Mouse (Mus musculus) thymus, postnatal 0 days (tissue): ENCODE results near the gene Nrn1. TPM values are rescaled to one million over a fixed set of nuclear protein-coding genes. Genes with fewer than 3 reads are reported as not detected.

Experiments used
- DNase-seq: peaks from one replicate; pipeline ENCODE4 v3.0.0-alpha.2; 2015; ENCODE audit warnings: low spot score
- polyA plus RNA-seq: library from polyadenylated mRNA; unstranded; fragments of >200 nt; fragmentation: Nextera tagmentation; extraction: Ambion mirVana; gene quantifications from 2 replicates; pipeline ENCODE4 v1.2.1, GENCODE M21; 2015

Gene Nrn1
- 0.28 and 0.29 TPM in 2 replicates for polyA plus RNA-seq

DNA sequence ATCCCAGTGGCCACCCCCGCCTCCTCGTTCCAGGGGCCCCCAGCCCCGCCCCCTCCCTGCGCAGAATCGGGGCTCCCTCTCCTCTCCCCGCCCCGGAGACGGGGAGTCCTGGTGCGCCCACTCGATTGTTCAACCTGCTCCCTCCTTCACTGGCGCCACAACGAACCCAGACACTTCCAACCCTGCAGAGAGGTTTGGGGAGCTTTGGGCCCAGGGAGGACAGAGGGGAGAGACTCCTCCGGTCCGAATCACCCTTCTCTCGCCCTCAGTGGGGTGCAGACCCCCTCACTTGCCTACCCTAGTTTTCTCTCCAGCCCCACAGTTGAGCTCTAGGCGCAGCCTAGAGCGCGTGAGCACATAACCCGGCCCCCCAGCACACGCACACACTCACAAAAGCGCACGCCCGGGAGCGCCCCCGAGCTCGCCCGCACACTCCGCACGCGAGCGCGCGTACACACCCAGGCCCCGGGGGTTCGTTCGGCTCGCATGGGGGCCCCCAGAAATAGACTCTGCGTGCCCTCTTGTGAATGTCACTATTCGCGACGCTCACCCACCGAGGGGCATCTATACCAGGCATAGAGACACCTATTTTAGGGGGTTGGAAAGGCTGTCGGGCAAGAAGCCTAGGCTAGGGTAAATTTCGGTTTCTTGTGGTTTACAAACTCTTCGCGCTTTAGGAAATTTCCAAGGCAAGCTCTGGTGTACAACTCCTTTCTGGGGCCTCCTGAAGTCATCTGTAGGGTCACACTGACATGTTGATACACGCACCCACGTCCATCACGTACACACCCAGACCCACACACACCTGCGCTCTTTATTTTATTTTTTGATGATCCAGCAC is at the start of gene Nrn1:
Gene Nrn1, minus strand, starts transcription at position 401 of the 841 bp plus-strand sequence.
- DNase-seq: no peak

DNA sequence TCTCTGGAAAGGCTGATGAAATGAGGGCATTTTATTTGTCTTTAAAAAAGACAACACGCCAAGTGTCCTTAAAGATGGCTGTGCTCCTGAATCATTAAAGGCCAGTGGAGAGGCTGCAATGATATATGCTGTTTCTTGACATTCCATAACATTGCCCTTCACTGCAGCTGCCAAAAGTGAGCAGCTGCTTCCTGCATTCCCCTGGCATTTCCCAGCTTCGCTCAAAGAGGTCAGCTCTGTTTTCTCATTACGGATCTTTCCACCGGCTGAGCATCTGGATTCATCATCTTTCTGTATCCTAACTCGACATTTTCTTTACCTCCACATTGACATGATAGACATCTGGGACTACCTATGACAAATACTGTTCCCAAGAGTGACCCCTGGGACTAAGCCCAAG is 44.7 kb upstream of the Nrn1 start:
- no peak for DNase-seq

DNA sequence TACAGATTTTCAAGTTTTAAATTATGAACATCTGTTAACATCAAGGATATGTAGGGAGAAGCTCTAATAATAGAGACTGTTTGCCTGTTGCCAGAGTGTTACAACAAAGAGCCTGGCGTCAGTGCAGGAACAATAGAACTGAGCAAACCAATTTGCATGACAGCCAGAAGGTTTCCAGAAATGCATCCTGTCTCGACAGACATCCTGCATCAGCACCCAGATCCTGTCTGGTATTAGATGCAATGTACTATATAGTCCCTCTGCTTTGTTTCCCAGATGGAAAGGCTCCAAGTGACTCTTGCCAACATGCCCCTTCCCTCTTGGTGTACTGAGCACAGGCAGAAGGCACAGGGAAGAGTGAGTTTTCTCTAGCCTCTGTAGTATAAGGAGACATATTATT is 31.9 kb upstream of the Nrn1 start:
- DNase-seq: no peak

DNA sequence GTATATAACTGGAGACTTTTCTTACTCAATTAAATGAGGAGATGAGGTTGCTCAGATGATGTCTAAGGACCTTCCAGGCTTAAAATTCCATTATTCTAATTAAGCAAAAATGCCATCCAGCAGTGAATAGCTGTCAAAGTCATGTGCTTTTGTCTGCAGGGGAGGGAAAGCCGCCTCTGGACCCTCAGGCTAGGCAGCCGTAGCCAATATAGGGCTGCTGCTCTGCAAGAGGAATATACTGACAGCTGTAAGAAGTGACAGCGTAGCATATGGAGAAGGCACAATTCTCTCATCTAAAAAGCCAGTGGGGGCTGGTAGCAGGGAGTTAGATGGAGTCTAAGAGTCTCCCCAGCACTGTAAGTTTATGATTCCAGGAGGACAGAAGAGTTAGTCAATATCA is 16.9 kb upstream of the Nrn1 start:
- no peak for DNase-seq

DNA sequence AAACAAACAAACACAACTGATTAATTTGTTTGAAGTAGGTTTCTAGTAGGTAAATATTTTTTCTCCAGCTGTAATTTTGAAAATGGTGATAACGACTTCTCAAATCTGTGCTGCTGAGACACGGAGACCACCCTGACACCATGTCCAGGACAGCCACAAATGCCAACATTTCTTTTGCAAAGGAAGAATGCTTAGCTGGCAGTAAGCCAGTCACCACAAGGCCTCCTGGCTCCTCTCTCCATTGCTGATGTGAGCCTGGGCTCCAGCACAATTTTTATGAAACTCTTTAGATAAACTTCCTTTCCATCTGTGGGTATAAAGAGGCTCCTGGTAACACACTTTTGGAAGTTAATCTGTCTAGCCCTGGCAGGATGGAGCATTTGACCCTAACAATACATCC is 15.1 kb upstream of the Nrn1 start:
- DNase-seq: no peak

- no peak for DNase-seq
These were observed 1.7 kb upstream of the Nrn1 start for GRCm38 (mm10) chr13:36736619-36736996.

- peak; percentile 51 for DNase-seq
These were observed 1.1 kb upstream of the Nrn1 start for GRCm38 (mm10) chr13:36735901-36736618.

DNA sequence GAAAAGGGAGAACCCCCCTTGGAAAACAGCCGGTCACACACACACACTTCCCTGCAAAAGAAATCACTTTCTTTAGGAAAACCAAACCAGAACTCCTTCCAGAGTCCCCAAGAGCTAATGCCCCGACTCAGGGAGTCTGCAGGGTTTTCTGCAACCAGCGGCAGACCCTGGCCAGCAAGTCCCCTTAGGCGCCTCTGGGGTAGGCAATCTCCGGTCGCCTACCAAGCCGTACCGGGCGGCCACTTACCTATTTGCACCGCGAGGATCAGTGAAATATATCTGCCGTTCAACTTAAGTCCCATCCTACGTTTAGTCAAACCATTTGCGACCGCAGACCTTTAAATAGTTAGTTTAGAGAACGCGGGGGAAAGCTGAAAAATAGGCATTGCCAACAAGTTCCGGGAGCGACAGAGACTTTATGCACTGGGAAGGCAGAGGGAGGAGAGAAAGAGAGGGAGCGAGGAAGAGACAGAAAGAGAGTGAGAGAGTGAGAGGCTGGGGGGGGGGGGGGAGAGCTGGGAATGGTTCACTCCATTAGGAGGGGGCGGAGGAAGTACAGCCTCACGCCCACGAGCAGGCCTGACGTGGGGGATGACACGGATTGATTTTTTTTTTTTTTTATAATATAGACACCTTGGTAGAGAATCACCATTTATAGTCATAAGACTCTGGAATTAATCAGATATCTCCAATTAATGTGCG is 791 bp downstream of the Nrn1 start:
- no peak for DNase-seq

DNA sequence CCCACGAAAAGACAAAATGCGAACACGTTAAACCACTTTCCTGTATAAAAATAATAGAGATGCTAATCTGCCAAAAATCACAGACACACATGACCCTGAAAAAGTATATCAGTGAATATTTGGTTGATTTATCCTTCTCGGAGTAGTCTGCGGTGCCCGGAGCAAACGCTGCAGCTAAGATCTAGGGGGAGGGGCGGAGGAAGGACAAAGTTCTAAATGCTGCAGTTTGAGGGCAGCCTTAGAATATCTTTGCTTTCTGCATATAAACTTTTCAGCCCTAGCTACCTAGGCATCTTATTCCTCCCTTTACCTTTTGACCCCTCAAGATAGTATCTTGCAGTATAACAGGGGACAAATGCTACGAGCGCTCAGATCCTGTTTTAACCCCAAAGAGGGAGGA is 1.4 kb downstream of the Nrn1 start:
- no peak for DNase-seq

GRCm38 (mm10) chr13:36732891-36733490 is 1.9 kb downstream of the Nrn1 start:
- no peak for DNase-seq

DNA sequence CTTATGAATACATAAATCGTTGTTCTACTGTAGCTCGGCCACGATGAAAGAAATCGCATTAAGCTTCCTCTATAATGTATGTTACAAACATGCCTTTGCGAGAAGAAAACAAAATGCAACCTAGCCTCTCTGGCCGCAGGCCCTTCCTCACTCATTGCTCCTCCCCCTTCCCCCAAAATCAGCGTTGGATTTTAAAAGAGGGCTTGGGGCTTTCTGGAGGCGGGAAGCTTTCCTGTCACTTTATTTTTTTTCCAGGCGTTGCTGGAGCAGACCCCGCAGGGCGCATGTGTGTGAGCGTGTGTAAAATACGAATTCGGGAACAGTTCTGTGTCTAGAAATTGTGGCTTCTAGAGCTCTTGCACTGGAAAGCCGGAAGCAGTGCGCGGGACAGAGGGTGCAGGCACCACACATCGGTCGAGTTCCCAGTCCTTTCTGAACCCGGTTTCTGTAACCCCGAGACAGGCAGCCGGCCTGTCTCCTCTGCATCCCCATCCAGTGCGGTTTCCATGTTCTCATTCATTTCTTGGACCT is 2.9 kb downstream of the Nrn1 start:
- DNase-seq: no peak

- peak; percentile 47 for DNase-seq
These were observed 3.7 kb downstream of the Nrn1 start for GRCm38 (mm10) chr13:36731016-36731930.

DNA sequence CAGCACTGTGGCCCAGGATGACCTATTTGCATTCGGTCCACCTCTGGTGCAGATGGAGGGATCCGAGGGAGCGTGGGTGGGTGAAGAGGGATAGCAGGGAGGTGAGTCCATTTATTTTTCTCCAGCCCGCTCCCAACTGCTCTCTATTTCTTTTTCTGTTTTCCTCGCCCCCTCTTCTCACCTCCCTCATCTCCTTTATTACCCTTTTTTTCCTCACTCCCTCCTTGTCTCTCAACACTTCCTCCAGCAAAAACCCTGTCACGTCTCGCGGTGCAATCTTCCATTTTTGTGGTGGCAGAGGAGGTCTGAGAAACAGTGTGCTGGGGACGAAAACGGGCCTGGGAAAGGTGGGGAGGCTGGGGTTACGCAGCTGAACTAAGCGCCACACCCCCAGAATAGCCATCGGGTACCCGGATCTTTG is 4.6 kb downstream of the Nrn1 start:
- no peak for DNase-seq

- no peak for DNase-seq
These were observed 5.1 kb downstream of the Nrn1 start for GRCm38 (mm10) chr13:36729731-36730340.

DNA sequence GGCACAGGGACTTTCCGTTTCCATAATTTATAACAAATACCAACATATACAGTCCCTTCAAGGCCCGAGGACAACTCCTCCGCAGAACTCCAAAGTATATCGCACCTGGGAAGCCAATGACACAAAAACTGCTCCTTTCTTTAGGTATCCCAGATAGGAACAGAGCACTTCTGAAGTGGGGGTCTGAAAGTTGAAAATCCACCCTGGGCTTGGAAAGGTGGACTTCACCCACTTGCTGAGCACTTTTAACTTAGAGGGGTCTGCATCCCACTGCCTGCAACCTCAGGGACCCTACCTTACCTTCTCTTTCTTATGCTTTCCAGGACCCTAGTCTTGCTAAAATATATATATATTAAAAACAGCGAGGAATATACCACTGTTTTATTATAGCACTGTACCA is 6.4 kb downstream of the Nrn1 start:
- no peak for DNase-seq

- no peak for DNase-seq
These were observed 7.0 kb downstream of the Nrn1 start for GRCm38 (mm10) chr13:36727779-36728470.

- no peak for DNase-seq
These were observed 7.8 kb downstream of the Nrn1 start for GRCm38 (mm10) chr13:36726951-36727778.

DNA sequence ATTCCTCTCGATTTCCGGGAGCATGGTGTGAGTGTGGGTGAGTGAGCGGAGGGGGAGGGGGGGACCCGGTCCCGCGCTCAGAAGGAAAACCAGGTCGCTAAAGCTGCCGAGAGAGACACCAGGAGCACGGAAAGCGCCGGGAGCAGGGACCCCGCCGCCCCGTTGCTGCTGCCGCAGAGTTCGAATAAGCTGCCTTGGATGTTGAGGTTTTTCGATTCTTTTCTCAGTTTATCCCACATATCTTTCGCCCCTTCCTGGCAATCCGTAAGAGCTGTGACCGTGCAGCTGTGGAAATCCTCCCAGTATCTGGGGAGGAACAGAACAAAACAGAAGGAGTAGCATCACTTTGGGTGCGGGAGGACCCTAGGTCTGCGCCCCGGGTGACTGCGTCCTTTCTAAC is 8.4 kb downstream of the Nrn1 start:
- DNase-seq: no peak
